Mouse (Mus musculus): ENCODE measurements around the gene Sh3rf3.
"Not testable (repeated sequence)": the region's sequence is repeated elsewhere in the genome, so short reads cannot be mapped to it uniquely, and the experiment has no call there.

The Sh3rf3 gene

DNA sequence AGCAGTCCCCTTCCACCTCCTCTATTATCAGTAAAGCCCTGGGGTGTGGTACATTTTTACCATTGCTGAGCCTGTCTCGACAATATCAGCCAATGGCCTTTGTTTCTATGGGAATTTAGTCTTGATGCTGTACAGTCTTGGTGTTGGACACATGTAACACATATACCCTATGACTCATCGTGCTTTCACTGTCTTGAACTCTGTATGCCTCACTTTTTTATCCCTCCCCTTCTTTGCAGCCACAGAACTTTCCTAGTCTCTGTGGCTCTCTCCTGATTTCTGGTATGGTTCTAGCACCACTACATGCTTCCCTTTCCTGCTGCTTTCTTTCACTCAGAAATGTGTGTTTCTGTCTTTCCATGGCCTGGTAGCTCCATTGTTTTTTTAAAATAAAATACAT is 181.6 kb downstream of the Sh3rf3 start:
- DNase-seq: no peak

DNA sequence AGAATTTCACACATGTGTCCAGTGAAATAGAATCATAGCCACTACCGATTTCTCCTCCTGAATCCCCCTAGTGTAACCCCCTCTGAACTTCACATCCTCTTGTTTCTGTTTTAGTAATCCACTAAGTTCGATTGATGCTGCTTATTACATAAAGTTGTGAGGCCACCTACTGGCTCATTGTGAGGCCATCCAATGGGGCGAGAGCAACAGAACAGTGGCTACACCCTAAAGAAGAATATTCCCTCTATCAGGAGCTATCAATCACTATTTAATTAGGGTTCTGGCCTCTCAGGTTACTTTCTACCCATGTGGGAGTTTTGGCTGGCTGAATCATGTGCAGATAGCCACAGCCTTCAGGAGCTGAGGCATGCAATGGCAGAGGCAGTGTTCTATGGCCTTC is 182.0 kb downstream of the Sh3rf3 start:
- DNase-seq: no peak

DNA sequence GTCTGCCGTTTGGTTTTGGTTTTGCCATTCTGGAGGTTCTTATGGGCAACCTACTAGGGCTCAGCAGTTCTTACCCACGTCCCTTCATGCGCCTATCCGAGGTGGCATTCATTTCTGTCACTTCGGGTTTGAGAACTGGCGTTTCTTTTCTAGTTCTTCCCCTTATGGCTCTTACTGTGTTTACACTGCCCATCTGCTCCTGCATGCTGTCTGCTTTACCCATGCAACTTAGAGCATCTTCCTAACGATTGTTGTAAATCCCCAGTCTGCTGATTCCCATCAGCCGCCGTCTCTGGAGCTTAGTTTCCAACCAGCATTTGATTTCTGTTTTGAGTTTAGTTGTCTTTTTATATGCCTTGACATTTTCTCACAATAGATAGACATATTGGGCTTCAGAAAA is 189.2 kb downstream of the Sh3rf3 start:
- DNase-seq: no peak

DNA sequence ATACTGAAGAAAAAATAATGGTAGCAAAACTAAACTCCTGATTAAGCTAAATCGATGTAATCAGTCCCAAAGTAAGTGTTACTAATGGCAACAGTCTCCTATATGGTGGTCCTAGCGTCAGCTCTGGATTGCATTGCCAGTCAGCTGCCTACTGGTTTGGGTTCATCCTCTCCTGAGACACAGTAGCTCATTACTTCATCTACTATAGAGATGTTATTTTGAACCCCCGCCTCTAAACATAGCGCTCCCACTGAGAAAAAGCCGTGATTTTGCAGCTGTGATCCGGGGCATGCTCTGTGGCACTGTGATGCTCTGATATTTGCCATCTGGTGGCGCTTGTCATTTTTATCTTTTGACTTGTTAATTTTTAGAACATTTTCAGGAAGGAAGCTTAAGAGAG is 198.3 kb downstream of the Sh3rf3 start:
- DNase-seq: no peak

DNA sequence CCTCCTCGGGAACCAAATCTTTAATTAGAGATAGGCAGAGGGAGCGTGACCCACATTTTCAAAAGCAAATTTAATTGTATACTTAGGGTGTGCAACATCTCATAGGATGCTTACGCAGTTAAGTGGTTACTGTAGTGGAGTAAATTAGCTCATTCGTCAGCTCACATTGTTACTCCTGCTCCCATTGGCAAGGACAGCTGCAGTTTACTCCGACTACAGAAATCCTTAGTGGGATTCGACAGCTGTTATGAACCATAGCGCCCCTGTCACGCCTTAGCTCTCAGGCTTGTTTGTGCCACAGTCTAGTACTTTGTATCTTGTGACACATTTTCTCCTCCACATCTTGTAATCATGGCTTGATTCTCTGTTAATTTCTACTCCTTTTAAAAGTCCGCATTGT is 200.5 kb downstream of the Sh3rf3 start:
- DNase-seq: no peak

DNA sequence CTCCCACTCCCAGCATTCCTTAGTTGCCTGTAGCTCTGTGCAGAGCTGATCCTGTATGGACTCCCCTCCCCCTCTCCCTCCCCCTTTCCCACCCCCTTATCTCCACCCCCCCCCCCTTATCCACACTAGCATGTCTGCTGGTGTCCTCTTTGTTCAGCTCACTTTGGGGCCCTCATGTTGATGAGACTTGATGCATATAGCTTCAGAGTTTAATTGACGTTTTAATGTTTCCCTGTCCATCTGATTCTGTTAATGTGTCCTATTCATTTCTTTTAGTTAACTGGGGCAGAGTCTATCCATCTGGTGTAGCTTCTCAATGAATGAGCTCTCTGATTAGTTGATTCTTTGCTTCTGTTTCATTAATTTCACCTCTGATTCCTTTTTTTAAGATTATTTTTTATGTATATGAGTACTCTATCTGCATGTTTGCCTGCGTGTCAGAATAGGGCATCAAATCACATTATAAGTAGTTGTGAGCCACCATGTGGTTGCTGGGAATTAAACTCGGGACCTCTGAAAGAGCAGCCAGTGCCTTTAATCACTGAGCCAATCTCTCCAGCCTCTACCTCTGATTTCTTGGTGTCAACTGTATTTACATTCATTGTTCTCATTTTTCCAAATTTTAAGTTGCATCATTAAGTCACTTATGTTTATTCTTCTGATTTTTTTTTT is 206.3 kb downstream of the Sh3rf3 start:
- DNase-seq: no peak

DNA sequence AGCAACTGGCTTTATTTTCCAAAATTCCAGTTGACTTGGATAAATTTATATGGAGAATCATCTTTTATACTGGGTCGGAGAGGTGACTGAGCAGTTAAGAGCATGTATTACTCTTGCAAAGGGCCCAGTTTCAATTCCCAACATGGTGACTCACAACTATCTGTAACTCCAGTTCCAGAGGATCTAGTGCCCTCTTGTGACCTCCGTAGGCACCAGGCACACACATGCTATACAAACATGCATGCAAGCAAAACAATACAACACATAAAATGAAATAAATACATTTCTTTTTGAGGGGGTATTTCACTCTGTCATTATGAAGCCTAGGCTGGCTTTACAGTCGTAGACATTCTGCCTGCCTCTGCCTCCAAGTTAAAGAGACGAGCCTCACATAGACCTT is 237.3 kb downstream of the Sh3rf3 start:
- DNase-seq: no peak

DNA sequence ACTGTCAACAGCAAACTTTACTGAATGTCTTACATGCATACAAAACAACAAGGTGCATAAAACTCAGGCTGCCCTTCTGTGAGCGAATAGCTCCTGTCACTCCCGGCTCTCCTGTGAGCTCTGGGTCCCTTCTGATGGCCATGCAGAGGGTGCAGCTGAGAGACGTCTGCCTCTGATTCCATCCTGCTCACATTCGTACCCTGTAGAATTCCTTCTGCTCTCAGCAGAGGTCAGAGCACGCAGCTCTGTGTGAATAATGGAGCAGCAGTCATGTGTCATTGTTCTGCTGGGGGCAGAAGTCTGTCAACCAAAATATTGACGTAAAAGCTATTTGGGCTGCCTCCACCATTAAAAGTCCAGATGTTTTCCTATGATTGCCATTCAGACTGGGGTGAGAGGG is 243.1 kb downstream of the Sh3rf3 start:
- no peak for DNase-seq

DNA sequence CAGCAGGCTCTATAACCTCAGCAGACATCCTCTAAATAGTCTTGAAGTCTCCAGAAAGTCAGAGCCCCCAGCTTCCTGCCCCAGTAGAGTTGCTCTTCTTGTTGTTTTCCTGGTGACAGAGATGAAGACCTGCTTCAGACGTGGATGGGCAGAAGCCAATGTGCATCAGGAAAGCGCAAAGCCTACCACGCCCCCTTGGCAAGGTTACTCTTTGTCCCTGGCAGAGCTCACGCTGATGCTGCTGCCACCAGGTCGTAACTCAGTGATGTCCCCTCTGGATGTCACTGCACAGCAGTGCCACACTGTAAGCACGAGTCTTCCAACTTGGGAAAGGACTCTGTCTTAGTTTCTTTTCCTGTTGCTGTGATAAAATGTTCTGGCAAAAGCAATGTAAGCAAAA is 253.6 kb downstream of the Sh3rf3 start:
- DNase-seq: no peak

DNA sequence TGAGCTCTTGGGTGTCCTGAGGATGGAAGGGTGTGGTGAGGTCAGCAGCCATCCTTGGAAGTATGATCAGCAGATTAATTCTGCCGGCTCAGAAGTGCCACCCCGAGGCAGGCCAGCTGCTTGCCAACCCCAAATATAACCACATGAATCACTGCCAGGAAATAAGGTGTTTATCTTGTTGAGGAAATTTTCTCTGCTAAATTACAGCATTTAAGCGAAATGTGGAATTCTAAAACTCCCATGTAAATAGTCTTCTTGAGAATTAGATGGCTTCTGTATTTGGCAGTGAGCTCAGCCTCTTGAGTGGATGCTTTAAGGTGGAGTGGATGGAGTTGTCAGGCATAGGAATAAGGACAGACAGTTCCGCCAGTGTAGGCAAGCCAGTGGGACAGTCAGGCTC is 259.7 kb downstream of the Sh3rf3 start:
- DNase-seq: no peak

DNA sequence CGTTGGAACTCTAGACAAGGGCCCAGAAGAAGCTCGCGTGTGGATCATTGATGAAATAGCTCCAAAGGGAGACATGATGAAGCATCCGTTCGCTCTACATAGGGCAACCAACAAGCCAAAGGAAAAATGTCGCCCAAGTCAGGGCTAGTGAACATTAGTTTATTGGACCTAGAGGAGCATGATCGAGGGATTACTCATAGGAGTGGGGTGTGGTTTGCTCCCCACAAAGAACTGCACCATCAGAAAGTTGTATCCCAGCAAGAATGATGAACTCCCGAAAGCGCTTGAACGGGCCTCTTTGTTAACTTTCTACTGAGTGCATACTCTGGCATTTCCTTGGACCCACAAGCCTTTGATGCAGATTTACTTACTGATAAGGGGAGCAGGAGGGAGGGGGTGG is 263.5 kb downstream of the Sh3rf3 start:
- no peak for DNase-seq

DNA sequence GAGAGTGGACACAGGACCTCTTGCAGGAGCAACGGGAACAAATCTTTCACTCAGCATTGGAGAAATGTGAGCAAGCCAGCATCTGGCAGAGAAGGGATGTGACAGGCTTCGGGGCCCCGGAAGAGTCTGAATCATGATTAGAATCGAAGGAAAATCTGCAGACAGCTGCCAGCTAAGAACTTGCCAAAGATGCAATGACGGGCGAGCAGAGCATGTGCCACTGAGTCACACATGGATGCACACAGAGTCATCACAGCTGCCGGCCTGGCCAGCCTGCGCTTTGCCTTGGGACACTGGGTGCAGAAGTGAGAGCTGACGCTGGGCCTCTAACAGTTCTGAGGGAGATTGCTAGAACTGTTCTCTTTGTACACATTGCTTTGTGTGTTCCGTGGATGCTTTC is 264.8 kb downstream of the Sh3rf3 start:
- no peak for DNase-seq

DNA sequence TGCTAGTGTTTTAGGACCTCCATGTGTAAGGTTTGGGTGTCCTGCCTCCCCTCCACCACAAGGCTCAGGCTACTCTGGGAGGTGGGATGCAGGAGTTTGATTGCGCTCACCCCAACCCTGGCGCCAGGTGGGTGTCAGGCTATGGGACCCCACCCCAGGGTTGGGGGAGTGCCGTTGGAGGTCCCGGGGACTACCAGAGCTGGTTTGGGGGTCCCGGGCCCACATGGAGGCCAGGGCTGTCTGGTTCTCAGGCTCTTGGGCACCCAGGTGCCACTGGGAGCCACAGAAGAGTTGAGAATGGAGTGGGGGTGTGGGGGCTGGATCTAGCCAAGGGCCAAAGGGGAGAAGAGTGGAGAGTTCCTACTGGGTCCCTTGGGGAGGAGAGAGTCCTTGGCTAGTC is 272.4 kb downstream of the Sh3rf3 start:
- no peak for DNase-seq

DNA sequence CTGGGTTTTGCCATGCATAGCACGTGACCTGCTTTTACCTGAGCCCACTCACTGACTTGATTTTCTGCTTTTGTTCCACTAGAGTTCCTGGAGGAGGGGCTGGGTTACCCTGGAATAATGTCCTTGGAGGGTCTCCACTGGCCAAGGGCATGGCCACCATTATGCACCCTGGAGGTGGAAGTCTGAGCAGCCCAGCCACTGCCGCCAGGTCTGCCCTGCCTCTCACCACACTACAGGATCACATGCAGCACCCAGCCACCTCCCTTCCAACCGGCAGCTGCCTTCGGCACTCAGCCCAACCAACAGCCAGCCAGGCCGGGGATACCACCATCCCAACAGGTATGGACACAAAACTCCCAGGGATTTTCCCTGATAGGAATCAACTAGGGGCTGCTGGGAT is 273.4 kb downstream of the Sh3rf3 start:
- no peak for DNase-seq

DNA sequence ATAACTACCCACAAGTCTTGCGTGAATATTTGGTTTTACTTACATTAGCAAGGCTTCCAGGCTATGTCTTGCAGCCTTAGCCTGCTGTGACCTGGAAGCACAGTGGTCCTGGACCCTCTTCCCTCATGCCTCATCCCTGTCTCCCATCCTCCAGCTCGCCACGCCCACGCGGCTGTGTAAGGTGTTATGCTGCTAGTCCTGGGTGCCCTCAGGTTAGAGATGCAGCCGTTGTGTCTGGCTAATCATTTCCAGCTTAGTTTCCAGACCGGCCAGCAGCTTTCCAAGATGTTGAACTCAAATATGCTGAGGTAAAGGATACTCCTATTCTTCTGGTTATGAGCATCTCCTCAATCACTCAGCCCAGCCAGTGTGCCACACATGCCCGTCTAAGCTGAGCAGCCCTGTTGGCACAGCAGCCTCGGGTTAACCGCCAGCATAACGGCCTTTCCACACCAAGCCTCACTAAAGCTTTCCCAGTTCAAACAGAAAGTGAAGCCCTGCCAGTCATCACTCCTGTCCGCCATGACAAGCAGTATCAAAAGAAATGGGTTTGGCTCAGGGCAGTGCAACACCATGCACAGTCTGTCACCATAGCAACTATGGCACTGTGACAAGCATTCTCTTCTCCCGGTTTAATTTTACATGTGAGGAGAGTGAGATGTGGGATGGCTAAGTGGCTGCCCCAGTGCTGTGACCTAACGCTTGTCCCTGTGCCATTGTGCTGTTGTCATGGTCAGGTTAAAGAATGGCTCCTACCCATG is 276.9 kb downstream of the Sh3rf3 start:
- no peak for DNase-seq

DNA sequence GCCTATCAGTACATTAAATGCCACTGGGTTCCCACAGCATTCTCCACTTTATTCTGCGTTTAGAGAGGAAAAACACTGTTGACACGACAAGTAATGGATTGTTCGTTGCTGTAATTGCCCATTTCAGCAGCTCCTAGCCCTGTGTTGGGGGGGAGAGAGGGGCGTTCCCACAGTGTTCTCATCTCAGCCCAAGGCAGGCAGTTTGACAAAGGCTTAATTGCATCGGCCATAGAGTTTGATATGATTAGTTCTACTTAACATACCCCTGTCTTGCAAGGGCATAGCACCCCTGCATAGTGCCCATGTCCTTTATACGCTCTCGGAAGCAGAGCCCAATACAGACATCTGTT is 277.4 kb downstream of the Sh3rf3 start:
- DNase-seq: no peak

DNA sequence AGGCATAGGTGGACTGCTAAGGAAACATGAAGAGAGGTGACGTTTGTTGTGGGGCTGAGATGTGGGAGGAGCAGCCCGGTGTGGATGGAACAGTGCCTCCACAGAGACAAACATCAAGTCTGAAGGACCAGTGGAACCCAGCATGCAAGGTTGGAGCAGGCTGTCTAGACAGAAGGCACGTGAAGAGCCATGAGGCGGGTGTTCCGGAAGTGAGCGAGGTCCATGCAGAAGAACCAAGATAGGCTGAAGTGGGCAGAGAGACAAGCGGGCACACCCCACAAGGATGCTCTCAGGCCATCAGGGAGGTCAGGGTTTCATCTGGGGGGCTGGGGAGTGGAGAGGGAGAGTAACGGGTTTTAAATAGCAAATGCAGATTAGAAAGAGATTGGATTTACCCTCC is 278.4 kb downstream of the Sh3rf3 start:
- no peak for DNase-seq

DNA sequence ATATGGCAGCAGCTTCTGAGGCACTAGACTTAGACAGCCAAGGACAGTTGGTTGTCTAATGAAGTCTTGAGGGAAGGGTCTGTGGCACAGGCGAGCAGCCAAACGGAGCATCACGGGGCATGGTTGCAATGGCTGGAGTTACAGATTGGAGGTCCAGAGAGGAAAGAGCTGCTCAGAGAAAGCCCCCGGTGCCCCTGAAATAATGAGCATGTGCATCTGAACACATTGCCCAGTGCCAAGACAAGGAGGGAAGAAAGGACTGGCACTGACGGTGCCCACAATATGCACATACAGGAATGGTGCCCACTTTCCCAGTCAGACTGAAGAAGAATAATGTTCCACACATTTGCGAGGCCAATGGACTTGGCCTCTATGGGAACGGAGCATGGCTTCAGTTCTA is 278.8 kb downstream of the Sh3rf3 start:
- DNase-seq: no peak

DNA sequence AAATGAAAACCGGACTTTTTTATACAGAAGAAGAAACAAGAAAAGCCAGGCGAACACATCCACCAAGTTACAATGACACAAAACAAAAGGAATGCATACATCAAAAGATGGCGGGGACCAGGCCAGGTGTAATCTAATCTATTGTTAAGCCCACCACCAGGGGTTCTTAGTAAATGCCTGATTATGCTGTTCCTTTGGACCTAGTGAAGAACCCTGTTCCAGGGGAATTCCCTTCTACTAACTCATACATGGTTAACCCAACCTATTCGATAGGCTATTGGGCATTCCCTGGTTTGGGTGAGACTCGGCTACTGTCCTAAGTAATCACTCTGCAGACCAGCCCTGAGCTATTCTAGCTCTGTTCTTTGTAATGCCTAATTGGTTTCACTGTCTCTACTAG is 289.9 kb downstream of the Sh3rf3 start:
- DNase-seq: not testable (repeated sequence)

DNA sequence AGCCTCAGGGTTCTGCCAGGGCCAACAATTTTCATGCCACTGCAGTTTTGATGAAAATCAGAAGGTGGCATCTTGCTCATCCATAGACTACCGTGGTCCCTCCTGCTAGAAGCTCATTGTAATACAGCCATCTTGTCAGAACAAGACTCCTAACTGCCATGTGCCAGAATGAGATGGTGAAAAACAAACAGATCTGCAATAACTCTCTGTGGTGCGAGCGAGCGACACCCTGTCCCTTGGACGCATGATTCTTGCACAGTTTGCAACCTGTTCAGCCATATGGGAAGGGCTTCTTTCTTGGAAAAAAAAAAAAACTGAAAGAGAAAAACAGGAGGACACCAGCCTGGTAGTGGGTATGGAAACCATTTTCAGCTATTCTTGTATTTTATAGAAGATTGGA is 291.5 kb downstream of the Sh3rf3 start:
- DNase-seq: no peak

DNA sequence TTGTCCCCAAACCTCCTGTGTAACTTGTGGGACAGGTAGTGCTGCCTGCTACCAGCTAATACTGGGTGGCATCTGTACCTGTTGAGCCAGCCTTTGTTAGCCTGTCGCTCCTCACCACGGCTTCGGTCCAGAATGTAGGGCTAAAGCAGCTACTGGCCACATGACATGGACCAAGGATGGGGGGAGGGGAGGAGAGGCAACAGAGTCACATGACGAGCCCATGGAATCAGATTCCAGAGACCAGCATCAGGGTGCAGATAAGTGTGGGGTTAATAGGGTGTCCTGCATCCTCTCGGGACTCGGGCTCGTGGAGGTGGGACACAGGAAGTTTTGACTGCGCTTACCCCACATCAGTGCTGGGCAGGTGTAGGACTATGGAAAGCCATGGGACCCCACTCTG is 292.7 kb downstream of the Sh3rf3 start:
- DNase-seq: no peak

DNA sequence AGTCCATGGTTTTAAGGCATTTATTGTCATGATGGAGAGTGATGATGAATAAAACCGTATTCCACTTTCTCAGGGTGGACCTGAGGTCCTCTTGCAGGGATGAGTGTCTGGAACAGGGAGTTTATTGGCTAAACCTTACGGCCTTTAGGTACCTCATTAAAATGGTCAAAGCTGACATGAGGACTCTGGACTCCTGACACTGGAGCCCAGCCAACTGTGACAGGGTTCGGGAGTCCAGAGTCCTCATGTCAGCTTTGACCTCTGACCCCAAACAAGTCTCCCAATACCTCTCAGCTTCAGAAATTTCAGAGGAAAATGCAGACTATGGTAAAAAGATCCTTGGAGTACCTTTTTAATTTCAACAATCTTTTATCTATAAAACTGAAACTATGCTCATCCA is 293.5 kb downstream of the Sh3rf3 start:
- DNase-seq: no peak

DNA sequence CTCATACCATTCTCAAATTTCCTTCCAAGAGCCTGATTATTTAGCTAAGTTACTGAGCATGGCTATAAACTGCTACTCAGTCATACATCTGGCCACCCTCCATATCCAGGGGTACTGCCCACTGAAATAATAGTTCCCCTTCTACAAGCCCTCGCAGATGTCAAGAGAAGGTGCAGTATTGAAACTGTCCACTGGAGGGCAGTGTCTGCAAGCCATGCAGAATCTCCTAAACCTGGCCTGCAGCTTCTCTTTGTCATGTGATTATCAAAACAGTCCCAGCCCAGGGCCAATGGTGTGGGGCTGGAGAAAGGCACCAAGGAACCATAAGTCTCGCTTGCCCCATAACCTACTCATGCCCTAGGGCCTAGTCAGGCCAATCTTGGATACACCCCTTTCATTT is 295.9 kb downstream of the Sh3rf3 start:
- DNase-seq: peak; percentile 43 to 62

DNA sequence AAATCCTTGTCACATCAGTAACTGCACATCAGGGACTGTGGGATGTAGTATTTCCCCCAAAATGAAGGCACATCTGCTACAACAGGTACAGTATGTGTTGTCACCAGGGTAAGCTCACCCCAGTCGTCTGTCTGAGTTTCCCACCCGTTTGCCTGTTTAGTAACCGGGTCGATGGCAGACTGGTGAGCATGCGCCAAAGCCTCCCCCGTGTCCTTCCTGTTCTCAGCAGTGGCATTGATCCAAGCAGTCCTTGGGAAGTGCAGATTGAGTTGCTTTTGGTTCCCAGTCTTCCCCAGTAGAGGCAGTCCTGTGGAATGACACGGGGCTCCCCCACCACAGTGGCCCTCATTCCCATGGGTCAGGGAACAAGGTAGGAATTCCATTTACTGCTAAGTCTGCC is 297.2 kb downstream of the Sh3rf3 start:
- DNase-seq: no peak

DNA sequence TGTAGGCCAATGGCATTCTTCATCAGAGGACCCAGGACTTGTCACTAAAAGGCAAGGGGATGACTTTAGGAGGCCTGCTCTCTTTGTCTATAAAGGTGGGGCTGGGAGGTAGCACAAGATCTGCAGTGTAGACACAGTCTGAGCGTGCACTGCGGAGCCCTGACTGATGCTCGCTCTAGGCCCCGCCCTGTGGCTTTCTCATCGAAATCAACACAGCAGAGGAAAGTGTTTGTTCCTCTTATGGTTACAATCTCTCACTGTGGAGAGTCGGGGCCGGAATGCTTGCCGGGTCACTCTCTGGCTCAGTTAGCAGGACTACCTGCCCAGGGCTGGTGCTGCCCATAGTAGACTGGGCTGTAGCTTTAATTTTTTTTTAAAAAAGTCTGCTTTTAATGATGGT is 299.6 kb downstream of the Sh3rf3 start:
- no peak for DNase-seq
